Mouse (Mus musculus): ENCODE measurements around the gene Cep57l1. TPM values are rescaled to one million over a fixed set of nuclear protein-coding genes. Genes with fewer than 3 reads are reported as not detected.

Gene Cep57l1
- total and polyA plus RNA-seq, 3 experiments = 0.86 to 2.5 (median 2.3) TPM

DNA sequence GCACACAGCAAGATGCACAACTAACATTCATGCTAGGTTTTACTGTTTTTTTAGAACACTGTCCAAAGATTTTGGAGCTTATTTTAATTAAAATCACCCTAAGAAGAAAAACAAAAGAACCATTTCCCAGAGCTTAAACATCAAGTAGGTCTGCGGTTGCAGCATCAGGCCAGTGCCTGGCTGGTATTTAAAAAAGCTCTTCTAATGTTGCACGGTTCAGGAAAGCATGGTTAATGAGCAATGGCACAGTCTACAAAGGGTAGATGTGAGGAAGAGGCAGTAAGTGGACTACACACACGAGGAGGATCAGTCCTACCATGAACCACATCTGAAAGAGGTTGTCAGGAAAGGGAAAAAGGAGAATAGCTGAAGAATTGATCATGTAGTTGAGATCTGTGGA lies 5.0 kb downstream of the Cep57l1 start:
- no peak for DNase-seq
- Histone ChIP-seq H3K4me3 (no peak overlapping the region), H3K9ac (ENCODE audit: low read depth, low read length) (no peak overlapping the region), H3K36me3 (ENCODE audit: control insufficient read depth, insufficient read depth, low read length) (no peaks in the 10 kb centered on the region), H3K4me1 (ENCODE audit: control insufficient read depth, insufficient read depth, low read length) (no peaks in the 10 kb centered on the region; the same call in 1 of the 2 replicates), H3K79me2 (replicated peaks; ENCODE audit: control insufficient read depth, insufficient read depth, low read length) (no peaks in the 10 kb centered on the region; the same call in 1 of the 2 replicates), H3K27me3 (ENCODE audit: control insufficient read depth, insufficient read depth, low read length) (no peaks in the 10 kb centered on the region), H3K27ac (no peak overlapping the region)
- 91% methylated on average over 3 of the region's 3 CpGs for WGBS
- TF ChIP-seq EP300 (IDR thresholded peaks at IDR 0.05; ENCODE audit: insufficient read depth, low read depth, low read length) = no peak
- no peak for TF ChIP-seq POLR2A (IDR thresholded peaks at IDR 0.05; ENCODE audit: insufficient read depth, low read depth, low read length)
- TF ChIP-seq CTCF (IDR thresholded peaks at IDR 0.05) = no peak
- intact Hi-C loops (cut with DNase I) = loop anchor here (10.0 kb wide), 1 partner anchor 870 kb away; no protein-coding TSS in a partner anchor

DNA sequence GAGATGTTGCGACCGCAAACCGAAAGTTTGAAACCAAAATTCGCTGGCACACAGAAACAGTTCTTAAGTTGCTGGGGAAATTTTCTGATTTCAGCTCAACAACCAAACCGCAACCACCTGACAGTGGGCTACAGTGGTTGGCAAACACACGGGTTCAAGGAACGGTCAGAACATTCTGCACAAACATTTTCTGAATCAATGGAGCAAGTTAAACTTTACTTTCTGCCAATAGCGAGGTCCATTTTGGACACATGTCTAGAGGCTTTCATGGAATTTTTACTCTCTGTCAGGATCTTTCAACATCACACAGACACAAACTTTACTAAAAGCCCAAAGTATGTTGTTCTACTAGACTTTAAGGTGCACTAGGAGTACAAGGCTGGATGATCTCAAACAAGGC lies 6.2 kb downstream of the Cep57l1 start:
- WGBS = 98% methylated on average over 8 of the region's 8 CpGs
- no peak overlapping the region for H3K27ac ChIP-seq
- H3K79me2 ChIP-seq (replicated peaks; ENCODE audit: control insufficient read depth, insufficient read depth, low read length) = no peaks in the 10 kb centered on the region; the same call in 1 of the 2 replicates
- no peak for DNase-seq
- no peaks in the 10 kb centered on the region for H3K36me3 ChIP-seq (ENCODE audit: control insufficient read depth, insufficient read depth, low read length)
- intact Hi-C loops (cut with DNase I) = loop anchor here (10.0 kb wide), 1 partner anchor 871 kb away; no protein-coding TSS in a partner anchor
- no peaks in the 10 kb centered on the region for H3K27me3 ChIP-seq (ENCODE audit: control insufficient read depth, insufficient read depth, low read length)
- TF ChIP-seq EP300 (IDR thresholded peaks at IDR 0.05; ENCODE audit: insufficient read depth, low read depth, low read length) (no peak), POLR2A (IDR thresholded peaks at IDR 0.05; ENCODE audit: insufficient read depth, low read depth, low read length) (no peak), CTCF (IDR thresholded peaks at IDR 0.05) (no peak)
- H3K4me1 ChIP-seq (ENCODE audit: control insufficient read depth, insufficient read depth, low read length) = no peaks in the 10 kb centered on the region
- H3K4me3 ChIP-seq = no peak overlapping the region
- no peak overlapping the region for H3K9ac ChIP-seq (ENCODE audit: low read depth, low read length)

DNA sequence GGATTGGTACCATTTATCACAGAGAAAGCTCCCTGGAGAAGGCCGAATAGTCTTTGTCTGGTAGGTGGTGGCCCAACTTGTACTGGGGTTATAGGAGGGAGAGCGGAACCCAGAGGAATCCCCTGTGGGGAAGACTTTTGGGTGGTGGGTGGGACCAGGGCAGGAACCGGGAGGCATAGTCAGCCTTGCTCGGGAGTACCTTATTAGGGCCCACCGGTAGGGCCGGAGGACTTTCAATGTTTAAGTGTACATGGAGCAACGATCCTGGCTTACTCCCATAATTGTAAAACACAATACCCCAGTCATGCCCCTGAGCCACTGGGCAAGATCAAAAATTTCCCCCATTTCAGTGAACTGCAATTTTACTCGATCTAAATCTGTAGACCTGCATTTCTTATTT lies 12.4 kb downstream of the Cep57l1 start:
- H3K79me2 ChIP-seq (replicated peaks; ENCODE audit: control insufficient read depth, insufficient read depth, low read length) = no peaks in the 10 kb centered on the region
- H3K4me3 ChIP-seq = no peak overlapping the region
- no peaks in the 10 kb centered on the region for H3K36me3 ChIP-seq (ENCODE audit: control insufficient read depth, insufficient read depth, low read length)
- no peak for TF ChIP-seq POLR2A (IDR thresholded peaks at IDR 0.05; ENCODE audit: insufficient read depth, low read depth, low read length)
- TF ChIP-seq EP300 (IDR thresholded peaks at IDR 0.05; ENCODE audit: insufficient read depth, low read depth, low read length) = no peak
- no peak for TF ChIP-seq CTCF (IDR thresholded peaks at IDR 0.05)
- H3K27me3 ChIP-seq (ENCODE audit: control insufficient read depth, insufficient read depth, low read length) = no peaks in the 10 kb centered on the region
- H3K4me1 ChIP-seq (ENCODE audit: control insufficient read depth, insufficient read depth, low read length) = no peaks in the 10 kb centered on the region
- intact Hi-C loops (cut with DNase I) = no loop called here
- H3K27ac ChIP-seq = no peak overlapping the region
- no peak overlapping the region for H3K9ac ChIP-seq (ENCODE audit: low read depth, low read length)
- 96% methylated on average over 8 of the region's 8 CpGs for WGBS
- DNase-seq = no peak

DNA sequence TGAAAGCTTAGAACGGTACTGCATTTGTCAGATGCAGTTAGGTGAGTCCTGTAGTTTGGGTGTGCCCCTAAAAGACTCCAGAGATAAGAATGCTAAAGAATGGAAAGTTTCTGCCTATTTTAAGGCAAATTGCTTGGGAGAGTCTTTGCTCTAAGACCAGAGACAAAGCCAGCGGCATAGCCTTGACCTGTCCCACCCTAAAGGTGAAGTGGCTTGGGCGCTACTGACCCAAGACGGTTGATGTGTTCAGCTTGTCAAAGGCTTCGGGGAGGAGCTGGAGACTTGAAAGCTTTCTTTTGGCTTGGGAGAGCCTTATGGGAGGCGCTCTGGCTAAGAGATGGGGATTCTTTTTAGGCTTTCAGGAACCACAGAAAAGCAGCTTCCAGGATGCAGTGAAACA lies 17.3 kb downstream of the Cep57l1 start:
- TF ChIP-seq POLR2A (IDR thresholded peaks at IDR 0.05; ENCODE audit: insufficient read depth, low read depth, low read length) (no peak), CTCF (IDR thresholded peaks at IDR 0.05) (no peak), EP300 (IDR thresholded peaks at IDR 0.05; ENCODE audit: insufficient read depth, low read depth, low read length) (no peak)
- no peaks in the 10 kb centered on the region for H3K36me3 ChIP-seq (ENCODE audit: control insufficient read depth, insufficient read depth, low read length)
- DNase-seq = no peak
- no peak overlapping the region for H3K27ac ChIP-seq
- no peaks in the 10 kb centered on the region for H3K27me3 ChIP-seq (ENCODE audit: control insufficient read depth, insufficient read depth, low read length)
- H3K9ac ChIP-seq (ENCODE audit: low read depth, low read length) = no peak overlapping the region
- WGBS = 93% methylated on average over 6 of the region's 6 CpGs
- H3K4me1 ChIP-seq (ENCODE audit: control insufficient read depth, insufficient read depth, low read length) = no peaks in the 10 kb centered on the region
- no peak overlapping the region for H3K4me3 ChIP-seq
- H3K79me2 ChIP-seq (replicated peaks; ENCODE audit: control insufficient read depth, insufficient read depth, low read length) = no peaks in the 10 kb centered on the region
- intact Hi-C loops (cut with DNase I) = no loop called here

DNA sequence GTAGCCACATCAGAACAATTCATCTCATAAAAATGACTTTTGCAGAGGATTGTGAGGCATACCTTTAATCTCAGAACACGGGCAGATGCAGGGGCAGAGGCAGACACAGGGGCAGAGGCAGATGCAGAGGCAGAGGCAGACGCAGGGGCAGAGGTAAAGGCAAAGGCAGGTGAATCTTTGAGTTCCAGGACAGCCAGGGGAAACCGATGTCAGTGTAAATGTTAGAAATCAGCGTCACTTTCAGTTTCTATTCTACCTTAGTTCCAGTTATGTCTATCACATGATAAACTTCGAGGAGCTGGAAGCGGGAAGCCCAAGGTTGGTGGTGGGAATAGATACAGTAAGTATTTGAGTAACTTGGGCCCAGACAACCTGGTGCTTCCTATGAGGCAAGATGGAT lies 42.4 kb downstream of the Cep57l1 start:
- no peak overlapping the region for H3K4me3 ChIP-seq
- DNase-seq = no peak
- H3K27ac ChIP-seq = no peak overlapping the region
- no peaks in the 10 kb centered on the region for H3K4me1 ChIP-seq (ENCODE audit: control insufficient read depth, insufficient read depth, low read length)
- no peak overlapping the region for H3K9ac ChIP-seq (ENCODE audit: low read depth, low read length)
- intact Hi-C loops (cut with DNase I) = no loop called here
- TF ChIP-seq CTCF (IDR thresholded peaks at IDR 0.05) (no peak), POLR2A (IDR thresholded peaks at IDR 0.05; ENCODE audit: insufficient read depth, low read depth, low read length) (no peak), EP300 (IDR thresholded peaks at IDR 0.05; ENCODE audit: insufficient read depth, low read depth, low read length) (no peak)
- H3K27me3 ChIP-seq (ENCODE audit: control insufficient read depth, insufficient read depth, low read length) = no peaks in the 10 kb centered on the region
- no peaks in the 10 kb centered on the region for H3K79me2 ChIP-seq (replicated peaks; ENCODE audit: control insufficient read depth, insufficient read depth, low read length)
- 91% methylated on average over 6 of the region's 6 CpGs for WGBS
- no peaks in the 10 kb centered on the region for H3K36me3 ChIP-seq (ENCODE audit: control insufficient read depth, insufficient read depth, low read length)

DNA sequence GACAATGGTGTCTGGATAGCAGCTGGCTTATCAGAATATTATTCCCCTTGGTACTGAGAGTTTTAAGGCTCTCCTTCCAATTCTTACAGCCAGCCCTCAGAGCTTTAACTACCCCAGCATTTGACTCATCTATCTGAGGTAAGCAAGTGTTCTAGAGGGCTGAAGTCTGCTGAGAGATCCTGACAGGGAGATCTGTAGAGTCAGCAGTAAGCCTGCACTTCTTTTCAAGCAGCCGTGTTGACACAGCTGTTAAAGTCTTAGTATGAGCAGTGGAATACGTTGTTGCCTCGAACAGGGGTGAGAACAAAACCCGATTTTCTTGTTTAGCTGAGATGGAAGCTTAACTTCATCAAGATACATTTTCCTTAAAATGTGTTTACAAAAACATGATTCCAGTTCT lies 43.4 kb downstream of the Cep57l1 start:
- Histone ChIP-seq H3K9ac (ENCODE audit: low read depth, low read length) (no peak overlapping the region), H3K36me3 (ENCODE audit: control insufficient read depth, insufficient read depth, low read length) (no peaks in the 10 kb centered on the region), H3K4me3 (no peak overlapping the region), H3K4me1 (ENCODE audit: control insufficient read depth, insufficient read depth, low read length) (no peaks in the 10 kb centered on the region), H3K79me2 (replicated peaks; ENCODE audit: control insufficient read depth, insufficient read depth, low read length) (no peaks in the 10 kb centered on the region), H3K27me3 (ENCODE audit: control insufficient read depth, insufficient read depth, low read length) (no peaks in the 10 kb centered on the region), H3K27ac (no peak overlapping the region)
- WGBS = 77% methylated on average over 4 of the region's 4 CpGs
- DNase-seq = no peak
- intact Hi-C loops (cut with DNase I) = no loop called here
- no peak for TF ChIP-seq EP300 (IDR thresholded peaks at IDR 0.05; ENCODE audit: insufficient read depth, low read depth, low read length)

Data from heart, adult 2 months (tissue).